Mouse (Mus musculus): ENCODE results near the gene Asb16.
"Not testable (repeated sequence)": the region's sequence is repeated elsewhere in the genome, so short reads cannot be mapped to it uniquely, and the experiment has no call there.

The Asb16 gene

DNA sequence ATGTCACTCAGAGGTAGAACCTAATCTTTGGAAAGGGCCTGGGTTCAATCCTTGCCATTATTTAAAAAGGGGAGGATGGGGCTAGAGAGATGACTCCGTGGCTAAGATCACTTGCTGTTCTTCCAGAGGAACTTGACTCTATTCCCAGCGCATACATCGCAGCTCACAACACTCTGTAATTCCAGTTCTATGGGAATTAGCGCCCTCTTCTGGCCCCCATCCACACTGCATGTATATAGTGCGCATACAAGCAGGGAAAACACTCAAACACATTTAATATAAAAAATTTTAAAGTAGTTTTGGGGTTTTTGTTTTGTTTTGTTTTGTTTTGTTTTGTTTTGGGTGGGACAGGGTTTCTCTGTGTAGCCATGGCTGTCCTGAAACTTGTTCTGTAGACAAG, 26.7 kb upstream of the Asb16 start:
- no peak for DNase-seq (ENCODE audit: low spot score)

DNA sequence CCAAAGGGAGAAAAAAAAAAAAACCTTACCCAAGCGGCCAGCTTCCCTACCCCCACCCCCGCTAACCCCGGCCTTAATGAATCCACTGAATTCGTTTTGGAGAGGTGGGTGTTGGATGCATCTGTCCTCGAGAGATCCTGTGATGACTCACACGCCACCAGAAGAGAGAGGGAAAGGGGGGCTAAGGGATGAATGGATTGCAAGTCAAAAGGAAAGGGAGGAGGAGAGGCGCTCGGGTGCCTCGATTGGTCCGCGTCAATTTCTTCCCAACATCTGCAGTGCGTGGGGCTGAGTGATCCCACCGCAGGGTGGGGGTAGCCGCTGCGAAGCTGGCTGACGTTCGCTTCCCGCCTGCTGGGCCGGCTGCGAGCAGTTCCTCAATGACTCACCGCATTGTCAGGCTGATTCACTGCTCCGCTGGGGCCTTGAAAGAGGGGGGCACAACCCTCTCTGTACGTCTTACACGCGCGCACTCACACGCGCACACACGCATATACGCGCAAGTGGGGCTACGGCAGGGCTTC, 23.6 kb upstream of the Asb16 start:
- no peak for DNase-seq (ENCODE audit: low spot score)

DNA sequence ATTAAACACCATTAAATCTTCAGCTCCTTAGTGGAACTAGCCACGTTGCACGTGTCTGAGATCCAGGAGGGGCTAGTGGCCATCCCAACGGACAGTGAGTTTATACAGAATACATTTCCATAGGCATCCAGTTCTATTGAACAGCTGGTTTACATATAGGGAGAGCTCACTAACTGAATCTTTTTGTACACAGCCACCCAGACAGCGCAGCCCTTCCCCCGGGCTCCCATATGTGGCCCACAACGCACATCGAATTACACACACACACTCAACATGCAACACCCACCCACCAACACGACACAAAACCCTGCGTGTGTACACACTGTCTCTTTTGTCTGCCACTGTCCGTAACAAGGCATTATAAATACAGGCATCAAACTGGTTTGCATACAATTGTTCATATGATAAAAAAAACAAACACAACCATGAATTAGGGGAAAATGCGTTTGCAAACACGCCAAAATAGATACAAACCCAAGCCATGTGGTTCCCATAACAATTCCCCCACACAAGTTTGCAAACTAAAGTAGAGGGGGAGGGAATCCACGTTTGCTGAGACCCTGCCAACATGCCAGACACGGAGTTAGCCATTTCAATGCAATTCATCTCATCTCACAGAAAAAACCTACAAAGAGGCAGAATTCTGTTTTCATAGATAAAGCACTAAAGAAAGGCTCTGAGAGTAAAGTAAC, 22.8 kb upstream of the Asb16 start:
- DNase-seq (ENCODE audit: low spot score), result no peak

DNA sequence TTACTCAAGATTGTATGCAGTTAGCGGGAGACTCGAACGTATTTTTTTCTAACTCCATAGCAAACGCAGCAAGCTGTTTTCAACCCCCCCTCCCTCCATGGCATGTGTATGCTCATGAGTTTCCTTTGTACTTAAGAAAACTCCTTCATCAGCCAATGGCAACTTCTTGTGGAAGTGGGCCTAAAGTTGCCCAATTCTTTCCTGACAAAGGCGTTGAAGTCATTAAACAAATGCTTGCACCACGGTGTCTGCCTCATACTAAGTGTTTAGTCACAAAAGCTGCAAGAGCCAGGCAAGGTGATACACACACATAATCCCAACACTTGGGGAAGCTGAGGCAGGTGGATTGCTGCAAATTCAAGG, 22.3 kb upstream of the Asb16 start:
- no peak for DNase-seq (ENCODE audit: low spot score)

DNA sequence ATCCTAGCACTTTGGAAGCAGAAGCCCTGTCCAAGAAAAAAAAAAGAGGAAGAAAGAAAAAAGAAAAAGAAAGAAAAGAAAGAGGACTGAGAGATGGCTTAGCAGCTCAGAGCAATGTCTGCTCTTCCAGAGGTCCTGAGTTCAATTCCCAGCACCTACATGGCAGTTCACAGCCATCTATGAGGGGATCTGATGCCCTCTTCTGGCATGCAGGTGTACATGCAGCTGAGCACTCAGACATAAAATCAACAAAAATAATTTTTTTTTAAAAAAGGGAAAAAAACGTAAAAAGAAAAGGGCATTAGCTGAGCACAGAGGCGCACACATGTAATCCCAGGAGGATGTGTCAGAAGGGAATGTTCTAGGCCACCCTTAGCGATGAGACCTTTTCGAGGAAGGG, 21.7 kb upstream of the Asb16 start:
- no peak for DNase-seq (ENCODE audit: low spot score)

DNA sequence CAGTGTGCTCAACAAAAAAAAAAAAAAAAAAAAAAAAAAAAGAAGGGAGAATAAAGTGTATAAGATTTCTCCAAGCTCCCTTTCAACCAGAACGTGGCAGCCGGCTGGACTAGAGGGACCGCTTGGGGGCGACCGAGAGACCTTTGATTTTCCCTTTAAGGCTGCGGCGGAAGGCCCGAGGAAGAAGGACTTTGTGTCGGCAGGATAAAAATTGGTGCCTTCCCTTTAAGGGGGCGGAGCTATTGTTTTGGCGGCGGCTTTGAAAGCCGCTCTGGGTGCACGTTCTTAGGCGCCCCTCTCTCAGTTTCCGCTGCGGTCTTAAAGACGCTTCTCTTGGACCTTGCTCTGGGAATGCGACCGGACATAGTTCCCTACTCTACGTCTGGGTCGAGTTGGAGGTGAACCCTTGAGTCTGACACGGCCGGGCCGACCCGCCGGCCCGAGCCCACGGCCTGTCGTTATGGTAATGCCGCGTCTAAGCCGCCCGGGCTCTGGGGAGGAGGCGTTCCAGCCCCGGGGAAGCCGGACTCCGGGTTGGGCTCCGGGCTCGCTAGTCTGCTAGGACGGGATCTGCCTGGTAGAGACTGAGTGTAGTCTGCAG, 19.8 kb upstream of the Asb16 start, which contains the start of gene BC030867:
BC030867 (plus strand) TSS at position 253 of the 601 bp plus-strand sequence.
- peak; percentile 98 for DNase-seq (ENCODE audit: low spot score)

DNA sequence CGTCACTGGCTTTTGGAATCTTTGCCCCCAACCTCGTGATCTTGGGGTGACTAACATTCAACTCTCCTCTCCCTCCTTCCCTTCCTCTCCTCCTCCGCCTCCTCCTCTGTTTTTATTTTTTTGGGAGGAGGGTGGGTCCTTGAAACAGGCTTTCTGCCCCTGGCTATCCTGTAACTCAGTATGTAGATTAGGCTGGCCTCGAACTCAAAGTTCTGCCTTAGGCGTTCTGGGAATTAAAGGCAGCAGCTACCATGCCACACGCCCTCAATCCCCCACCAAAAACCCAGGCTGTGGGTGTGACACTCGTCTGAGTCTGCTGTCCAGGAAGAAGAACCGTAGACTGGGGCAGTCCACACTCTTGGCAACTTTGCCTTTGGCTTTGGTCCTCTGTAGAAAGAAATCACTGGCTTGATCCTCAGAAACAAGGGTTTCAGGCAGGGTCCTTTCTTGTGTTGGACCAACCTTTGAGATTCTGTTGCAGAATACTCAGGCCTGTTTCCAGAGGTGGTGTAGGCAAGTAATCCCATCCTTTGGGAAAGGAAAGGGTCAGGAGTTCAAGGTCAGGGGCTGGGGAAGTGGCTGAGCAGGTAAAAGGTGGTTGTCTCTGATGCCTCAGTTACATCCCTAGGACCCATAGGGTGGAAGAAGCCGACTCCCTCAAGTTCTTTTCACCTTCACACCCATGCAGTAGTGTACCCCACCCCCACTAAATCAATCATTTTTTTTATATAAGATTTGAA, 19.0 kb upstream of the Asb16 start:
- DNase-seq (ENCODE audit: low spot score), result no peak

DNA sequence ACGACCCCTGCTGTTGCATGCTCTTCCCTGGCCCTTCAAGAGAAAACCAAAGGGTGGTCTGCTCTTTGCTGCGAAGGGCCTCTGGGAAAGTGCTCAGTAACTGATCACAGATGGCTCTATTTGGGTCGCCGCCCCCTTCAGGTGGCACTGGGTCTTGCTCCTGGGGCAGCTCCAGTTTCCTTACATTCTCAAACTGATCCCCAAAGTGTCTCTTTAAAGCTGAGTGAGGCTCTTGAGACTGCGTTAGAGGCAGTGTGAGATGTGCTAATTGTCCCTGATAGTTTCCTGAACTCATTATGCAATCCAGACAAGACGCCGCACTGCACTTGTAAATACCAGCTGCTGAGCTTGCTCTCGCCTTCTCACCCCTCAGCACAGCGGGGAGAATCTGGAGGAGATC, 11.0 kb upstream of the Asb16 start:
- no peak for DNase-seq (ENCODE audit: low spot score)

DNA sequence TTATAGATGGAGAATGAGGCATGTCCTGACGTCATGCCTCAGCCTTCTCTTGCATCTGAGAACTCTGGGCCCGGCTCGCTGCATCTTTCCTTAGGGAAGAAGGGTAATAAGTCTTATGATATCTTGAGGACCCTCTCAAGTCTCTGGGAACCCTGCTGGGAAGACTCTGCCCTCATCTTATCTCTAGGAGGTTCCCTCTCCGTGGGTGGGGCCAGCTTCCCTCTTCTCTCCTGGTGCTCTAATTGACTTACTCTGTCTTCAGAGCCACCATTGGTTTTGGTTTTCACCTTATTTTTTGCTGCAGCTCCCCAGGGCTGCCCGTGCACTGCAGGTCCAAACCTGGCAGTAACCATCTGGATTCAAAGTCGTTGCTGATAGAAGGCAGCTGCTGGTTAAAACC, 10.4 kb upstream of the Asb16 start:
- no peak for DNase-seq (ENCODE audit: low spot score)

DNA sequence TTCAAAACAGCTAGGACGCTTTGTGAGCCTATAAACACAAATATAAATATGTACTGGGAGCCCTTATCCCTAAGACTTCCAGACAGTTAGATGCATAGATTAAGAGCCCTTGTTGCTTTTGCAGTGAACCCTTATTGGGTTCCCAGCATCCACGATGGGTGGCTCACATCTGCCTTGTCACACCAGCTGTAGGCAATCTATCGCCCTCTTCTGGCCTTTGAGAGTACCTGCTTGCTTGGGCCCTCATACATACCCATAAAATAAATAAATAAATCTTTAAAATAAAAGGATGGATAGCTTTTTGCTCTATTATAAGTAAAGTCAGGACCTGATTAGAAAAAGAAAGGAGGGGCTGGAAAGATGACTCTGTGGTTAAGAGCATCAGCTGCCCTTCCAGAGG, 10.0 kb upstream of the Asb16 start:
- DNase-seq (ENCODE audit: low spot score), result no peak

DNA sequence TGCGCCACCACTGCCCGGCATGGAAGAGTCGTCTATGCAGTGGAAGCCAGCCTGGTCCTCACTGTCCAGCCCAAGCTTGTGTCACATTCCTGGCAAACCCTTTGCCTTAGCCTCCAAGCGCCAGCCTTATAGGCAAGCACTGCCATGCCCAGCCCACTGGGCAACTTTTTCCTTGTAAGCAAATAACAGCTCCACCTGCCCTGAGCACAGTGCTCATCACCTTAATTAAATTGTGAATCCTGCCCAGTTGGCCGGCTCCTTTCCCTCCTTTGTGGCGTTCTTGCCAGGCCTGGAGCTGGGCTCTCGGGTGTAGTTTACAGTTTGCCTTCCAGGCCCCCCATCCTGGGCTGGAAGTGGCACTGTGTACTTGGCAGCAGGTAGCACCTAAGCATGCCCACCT, 5.3 kb upstream of the Asb16 start:
- no peak for DNase-seq (ENCODE audit: low spot score)

DNA sequence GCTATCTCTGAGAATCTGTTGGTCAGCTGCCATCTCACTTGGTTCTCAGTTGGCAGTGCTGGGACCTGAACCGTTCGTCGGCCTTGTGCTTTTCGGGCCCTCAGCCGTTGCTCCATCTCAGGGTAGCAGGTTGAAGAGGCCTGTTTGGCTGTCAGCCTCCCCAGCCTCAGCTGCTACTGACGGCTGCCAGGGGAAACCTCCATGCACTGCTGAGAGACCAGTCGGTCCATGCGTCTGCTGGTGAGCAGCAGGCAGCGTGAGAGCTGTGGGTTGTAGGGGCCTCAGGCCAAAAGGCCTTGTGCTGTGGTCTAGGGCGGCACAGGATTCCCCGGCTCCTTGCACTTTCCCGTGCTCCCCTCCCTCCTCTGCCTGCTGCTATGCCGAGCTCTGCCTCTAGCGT, 2.7 kb upstream of the Asb16 start:
- no peak for DNase-seq (ENCODE audit: low spot score)

DNA sequence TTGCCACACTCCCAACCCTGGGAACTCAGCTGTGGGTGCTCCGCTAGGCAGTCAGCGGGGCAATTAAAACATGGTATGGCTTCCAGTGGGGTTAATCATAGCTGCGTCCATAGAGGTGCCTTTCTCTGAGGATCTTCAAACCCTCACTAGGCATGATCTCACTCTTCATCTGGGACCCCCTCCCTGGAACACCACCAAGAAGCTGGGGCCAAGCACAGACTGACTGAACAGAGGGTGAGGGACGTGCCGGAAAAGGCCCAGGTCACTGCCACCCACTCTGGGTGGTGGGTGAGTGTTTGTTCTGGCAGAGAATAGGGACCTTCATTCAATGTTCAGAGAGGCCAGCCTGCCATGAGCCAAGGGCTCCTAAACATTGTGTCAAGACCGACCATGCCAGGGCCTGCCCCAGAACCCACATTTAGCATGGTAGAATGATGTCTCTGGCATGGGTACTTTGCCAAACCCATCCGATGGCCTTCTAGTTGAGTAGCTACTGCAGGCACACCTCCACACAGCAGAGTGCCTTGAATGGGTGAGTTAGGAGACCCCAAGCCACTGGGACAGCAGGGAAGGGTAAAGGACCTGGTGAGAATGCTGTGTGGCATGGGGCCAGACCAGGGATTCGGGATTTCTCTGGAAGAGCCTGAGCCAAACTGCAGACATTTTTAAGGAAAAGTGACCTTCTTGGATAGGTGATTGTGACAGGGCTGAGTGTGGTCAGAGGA, 1.8 kb upstream of the Asb16 start:
- DNase-seq (ENCODE audit: low spot score), result no peak

DNA sequence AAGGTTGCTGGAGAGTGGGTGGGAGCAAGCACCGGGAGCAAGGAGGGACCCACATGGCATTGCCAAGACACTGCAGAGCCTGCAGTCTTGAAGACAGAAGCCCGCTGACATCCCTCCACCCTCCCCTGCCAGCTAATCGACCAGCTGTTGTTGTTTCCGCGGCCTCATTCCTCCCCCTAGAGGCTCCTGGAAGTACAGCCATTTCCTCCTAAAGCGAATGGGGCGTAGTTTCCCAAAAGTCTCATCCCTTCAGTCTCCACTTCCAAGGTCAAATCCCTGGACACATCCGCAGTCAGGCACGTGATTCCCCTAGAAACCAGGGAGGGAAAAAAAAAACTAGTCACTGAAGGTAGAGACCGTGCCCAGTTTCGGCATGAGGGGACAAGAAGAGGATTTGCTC, 1.1 kb upstream of the Asb16 start:
- DNase-seq (ENCODE audit: low spot score), result no peak

DNA sequence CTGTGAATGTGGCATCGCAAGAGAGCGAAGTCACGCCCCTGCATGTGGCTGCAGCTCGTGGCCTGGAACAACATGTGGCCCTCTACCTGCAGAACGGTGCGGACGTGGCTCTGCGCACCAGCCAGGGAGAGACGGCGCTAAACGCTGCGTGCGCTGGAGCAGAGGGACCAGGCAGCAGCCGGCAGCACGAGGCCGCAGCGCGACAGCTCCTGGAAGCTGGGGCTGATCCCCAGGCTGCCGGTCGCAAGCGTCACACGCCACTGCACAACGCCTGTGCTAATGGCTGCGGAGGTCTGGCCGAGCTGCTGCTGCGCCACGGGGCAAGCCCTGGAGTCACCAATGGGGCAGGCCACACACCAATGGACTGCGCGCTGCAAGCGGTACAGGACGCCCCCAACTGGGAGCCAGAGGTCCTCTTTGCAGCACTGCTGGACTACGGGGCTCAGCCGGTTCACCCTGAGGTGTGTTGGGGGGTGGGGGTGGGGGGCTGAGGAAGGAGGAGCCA, 7.9 kb downstream of the Asb16 start:
- DNase-seq (ENCODE audit: low spot score), result no peak

DNA sequence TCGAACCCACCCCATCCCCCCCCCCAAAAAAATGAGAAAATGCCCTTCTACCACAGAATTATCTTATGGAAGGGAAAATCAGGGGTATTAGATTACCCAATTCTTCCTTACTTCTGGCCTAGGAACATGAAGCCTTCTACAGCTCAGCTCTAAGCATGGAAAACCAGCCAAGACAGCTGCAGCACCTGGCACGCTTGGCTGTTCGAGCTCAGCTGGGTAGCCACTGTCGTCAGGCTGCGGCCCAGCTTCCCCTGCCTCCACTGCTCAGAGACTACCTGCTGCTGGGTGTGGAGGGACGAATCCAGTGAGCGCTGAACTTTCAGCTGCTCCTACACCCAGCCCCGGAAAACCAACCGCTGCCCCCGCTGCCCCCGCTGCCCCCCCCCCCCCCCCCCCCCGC, 9.2 kb downstream of the Asb16 start:
- no peak for DNase-seq (ENCODE audit: low spot score)

DNA sequence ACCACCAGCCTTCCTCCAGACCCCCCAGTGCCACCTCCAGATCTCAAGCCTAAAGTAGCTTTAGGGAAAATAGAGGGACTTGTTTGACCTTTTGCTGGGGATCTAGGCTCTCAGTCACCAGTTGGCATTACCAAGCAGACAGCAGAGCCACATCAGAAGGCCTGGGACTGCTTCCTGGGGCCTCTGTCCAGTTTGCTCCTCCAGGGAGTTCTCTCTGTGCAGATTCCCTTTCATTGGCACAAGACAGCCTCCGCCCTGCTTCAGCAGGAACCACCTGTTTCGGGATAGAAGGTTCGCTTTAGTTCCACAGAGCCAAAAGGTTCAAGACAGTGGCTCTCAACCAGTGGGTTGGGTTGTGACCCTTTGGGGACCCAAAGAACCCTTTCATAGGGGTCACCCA, 11.1 kb downstream of the Asb16 start:
- DNase-seq (ENCODE audit: low spot score), result no peak

DNA sequence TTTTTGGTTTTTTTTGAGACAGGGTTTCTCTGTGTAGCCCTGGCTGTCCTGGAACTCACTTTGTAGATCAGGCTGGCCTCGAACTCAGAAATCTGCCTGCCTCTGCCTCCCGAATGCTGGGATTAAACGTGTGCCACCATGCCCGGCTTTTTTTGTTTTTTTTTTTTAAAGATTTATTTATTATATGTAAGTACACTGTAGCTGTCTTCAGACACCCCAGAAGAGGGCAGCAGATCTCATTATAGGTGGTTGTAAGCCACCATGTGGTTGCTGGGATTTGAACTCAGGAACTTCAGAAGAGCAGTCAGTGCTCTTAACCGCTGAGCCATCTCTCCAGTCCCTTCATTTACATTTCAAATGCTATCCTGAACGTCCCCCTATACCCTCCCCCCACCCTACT, 11.7 kb downstream of the Asb16 start:
- DNase-seq (ENCODE audit: low spot score), result not testable (repeated sequence)

DNA sequence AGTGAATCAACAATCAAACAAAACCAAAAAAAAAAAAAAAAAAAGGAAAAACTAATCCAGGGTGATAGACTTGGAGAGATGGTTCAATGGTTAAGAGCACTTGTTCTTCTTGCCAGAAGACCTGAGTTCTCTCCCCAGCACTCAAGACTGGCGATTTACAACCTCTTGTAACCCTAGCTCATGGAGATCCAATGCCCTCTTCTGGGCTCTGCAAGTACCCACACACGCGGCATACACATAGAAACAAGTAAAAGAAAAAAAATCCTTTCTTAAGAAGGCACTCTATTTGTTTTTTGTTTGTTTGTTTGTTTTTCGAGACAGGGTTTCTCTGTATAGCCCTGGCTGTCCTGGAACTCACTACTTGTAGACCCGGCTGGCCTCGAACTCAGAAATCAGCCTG, 15.4 kb downstream of the Asb16 start:
- no peak for DNase-seq (ENCODE audit: low spot score)

DNA sequence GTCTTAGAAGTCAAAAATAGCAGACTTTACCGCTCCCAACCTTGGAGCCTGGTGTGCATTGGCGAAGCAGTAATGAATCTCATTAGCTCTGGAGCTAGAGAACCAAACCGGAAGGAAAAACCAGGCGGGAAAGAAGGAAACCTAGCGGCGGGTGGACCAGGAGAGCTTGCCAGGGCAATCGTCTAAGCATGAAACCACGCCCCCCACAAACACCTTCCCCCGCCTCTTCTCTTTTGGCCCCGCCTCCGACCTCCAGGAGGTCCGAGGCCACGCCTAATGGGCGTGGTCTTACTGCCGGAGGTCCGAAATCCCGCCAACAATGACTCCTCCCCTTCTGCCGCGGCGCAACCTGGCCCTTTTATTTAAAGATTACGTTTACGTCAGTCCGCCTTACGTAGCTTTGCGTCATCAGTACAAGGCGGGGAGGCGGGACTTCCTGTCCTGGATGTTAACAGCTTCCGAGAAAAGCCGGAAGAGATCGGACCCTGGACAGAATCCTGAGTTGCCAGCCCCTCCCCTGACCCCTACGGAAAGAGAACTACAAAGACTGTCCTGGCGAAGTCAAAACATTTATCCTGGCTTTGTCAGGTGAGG, 16.1 kb downstream of the Asb16 start, which contains the start of gene Tmub2:
Tmub2 (plus strand) TSS at position 431 of the 594 bp plus-strand sequence.
- peak; percentile 93 for DNase-seq (ENCODE audit: low spot score)

DNA sequence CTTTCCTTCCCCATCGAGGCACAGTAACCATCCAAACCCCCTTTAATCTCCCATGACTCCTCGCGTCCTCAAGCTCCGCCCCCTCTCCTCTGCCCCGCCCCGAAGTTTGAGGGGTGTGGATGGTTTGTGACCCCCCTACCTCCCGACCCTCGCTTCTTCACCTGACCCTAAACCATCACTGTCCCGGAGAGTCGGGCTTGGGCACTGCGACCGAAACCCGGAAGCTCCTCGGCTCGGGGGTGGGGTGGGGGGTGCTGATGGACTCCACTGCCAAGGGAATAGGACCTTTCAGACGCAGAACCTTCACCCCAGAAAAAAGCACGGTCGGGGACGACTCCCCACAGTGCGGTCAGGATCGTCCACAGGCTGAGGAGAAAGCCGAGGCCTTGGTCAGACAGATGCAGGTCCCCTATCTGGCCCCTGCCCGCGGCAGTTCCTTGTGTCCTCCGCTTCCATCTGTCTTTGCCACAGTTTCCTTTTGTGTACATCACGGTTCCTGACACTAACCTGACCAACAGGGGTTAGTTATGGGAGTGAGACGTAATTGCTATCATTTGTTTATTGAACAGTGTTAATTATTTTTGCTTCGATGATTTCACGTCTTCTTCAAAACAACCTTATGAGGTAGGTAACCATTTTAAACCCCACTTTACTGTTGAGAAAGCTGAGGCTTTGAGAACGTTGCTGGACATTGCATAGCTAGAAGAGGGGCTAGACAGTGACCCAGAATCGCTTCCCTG, 16.7 kb downstream of the Asb16 start:
- DNase-seq (ENCODE audit: low spot score), result no peak
